Mouse (Mus musculus) spleen, embryonic (tissue): ENCODE results near the gene Uts2.

Experiments used
- CTCF ChIA-PET: fragments of 350-600 bp; sonication (Branson Sonifier 250); formaldehyde crosslinking; loops from one replicate; lab custom pipeline; 2022; lab: Charles Lee

The Uts2 gene

GRCm38 (mm10) chr4:150996797-150997196, at the start of gene Uts2:
Gene Uts2, plus strand, starts transcription at chr4:150997097.
- CTCF ChIA-PET, result no interaction called here

GRCm38 (mm10) chr4:150950972-150951371, 45.9 kb upstream of the Uts2 start:
- CTCF ChIA-PET, result no interaction called here

- CTCF ChIA-PET, result no interaction called here
Measured at GRCm38 (mm10) chr4:150956369-150957105, 40.4 kb upstream of the Uts2 start.

GRCm38 (mm10) chr4:150957106-150957458, 39.8 kb upstream of the Uts2 start:
- CTCF ChIA-PET, result no interaction called here

- CTCF ChIA-PET, result no interaction called here
Measured at GRCm38 (mm10) chr4:150958536-150958935, 38.4 kb upstream of the Uts2 start.

- CTCF ChIA-PET, result no interaction called here
Measured at GRCm38 (mm10) chr4:150962231-150962630, 34.7 kb upstream of the Uts2 start.

GRCm38 (mm10) chr4:150963711-150964110, 33.2 kb upstream of the Uts2 start:
- CTCF ChIA-PET, result no interaction called here

- CTCF ChIA-PET, result no interaction called here
Measured at GRCm38 (mm10) chr4:150964635-150965554, 32.0 kb upstream of the Uts2 start.

- CTCF ChIA-PET, result no interaction called here
Measured at GRCm38 (mm10) chr4:150965555-150965951, 31.3 kb upstream of the Uts2 start.

GRCm38 (mm10) chr4:150966556-150966955, 30.3 kb upstream of the Uts2 start:
- CTCF ChIA-PET, result no interaction called here

GRCm38 (mm10) chr4:150968956-150969355, 27.9 kb upstream of the Uts2 start:
- CTCF ChIA-PET, result interaction anchor here (0.6 kb wide), 1 partner anchor 1452 kb away, joined by 4 read pairs; no protein-coding TSS in a partner anchor

- CTCF ChIA-PET, result no interaction called here
Measured at GRCm38 (mm10) chr4:150973264-150973663, 23.6 kb upstream of the Uts2 start.

GRCm38 (mm10) chr4:150975145-150975544, 21.8 kb upstream of the Uts2 start:
- CTCF ChIA-PET, result no interaction called here

GRCm38 (mm10) chr4:150978156-150978910, 18.6 kb upstream of the Uts2 start:
- CTCF ChIA-PET, result no interaction called here

- CTCF ChIA-PET, result no interaction called here
Measured at GRCm38 (mm10) chr4:150979455-150979854, 17.4 kb upstream of the Uts2 start.

- CTCF ChIA-PET, result no interaction called here
Measured at GRCm38 (mm10) chr4:150980153-150980552, 16.7 kb upstream of the Uts2 start.

- CTCF ChIA-PET, result no interaction called here
Measured at GRCm38 (mm10) chr4:150990148-150990547, 6.7 kb upstream of the Uts2 start.

- CTCF ChIA-PET, result no interaction called here
Measured at GRCm38 (mm10) chr4:150998626-150999025, 1.7 kb downstream of the Uts2 start.

GRCm38 (mm10) chr4:151001397-151001796, 4.5 kb downstream of the Uts2 start:
- CTCF ChIA-PET, result no interaction called here

- CTCF ChIA-PET, result no interaction called here
Measured at GRCm38 (mm10) chr4:151005656-151006318, 8.9 kb downstream of the Uts2 start.

- CTCF ChIA-PET, result interaction anchor here (0.5 to 0.7 kb wide), 2 partner anchors 20 to 93 kb away, joined by 4 to 6 read pairs; no protein-coding TSS in a partner anchor
Measured at GRCm38 (mm10) chr4:151006945-151007344, 10.0 kb downstream of the Uts2 start.
